Comparison of ENCODE assay signal across 9 mouse cellular contexts in the genomic region with DNA sequence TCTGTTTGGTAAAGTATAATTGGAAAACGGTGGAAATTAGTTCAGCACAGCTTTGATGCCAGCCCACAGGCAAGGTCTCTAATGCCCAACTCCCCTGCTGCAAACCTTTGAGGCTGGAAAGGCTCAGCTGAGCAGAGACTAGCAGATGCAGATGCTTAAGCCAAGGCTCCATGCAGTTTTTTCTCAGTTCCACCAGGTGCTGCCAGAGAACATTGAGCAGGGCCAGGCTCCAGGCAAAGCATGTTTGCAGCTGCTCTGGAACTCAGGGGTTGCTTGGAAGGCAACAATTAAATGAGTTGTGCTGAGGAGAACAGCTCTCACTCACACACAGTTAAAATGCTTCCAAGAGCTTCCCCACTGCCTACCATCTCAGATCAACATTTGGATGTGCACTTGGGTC.
DNase-seq lines count a peak whose midpoint lies in the region; ATAC-seq lines count a peak whose summit lies in the region.
"Had no signal": no experiment of that assay in that cellular context is flagged by ENCODE, and none has a peak within 500 bp of the region (broad histone marks: within the 10 kb centered on the region; RNA-seq: fewer than 3 reads in every experiment).

No protein-coding gene starts in this region.

- H3K4me3 ChIP-seq in hindbrain, embryonic 13.5 days = no peak overlapping the region
- no peak overlapping the region for H3K4me3 ChIP-seq in hindbrain, embryonic 11.5 days (ENCODE audit: low read depth, low read length)
- no peak overlapping the region for H3K4me3 ChIP-seq in embryonic facial prominence, embryonic 12.5 days
- no peak overlapping the region for H3K4me3 ChIP-seq in neural tube, embryonic 15.5 days (replicated peaks)

- peaks cover 24% of the 10 kb centered on the region for H3K4me1 ChIP-seq in hindbrain, embryonic 13.5 days (replicated peaks)
- no peaks in the 10 kb centered on the region for H3K4me1 ChIP-seq in hindbrain, embryonic 11.5 days (replicated peaks; ENCODE audit: control insufficient read depth, insufficient read depth, low read length)
- no peaks in the 10 kb centered on the region for H3K4me1 ChIP-seq in embryonic facial prominence, embryonic 12.5 days
- peaks cover 41% of the 10 kb centered on the region for H3K4me1 ChIP-seq in neural tube, embryonic 15.5 days

- no peak overlapping the region for H3K9ac ChIP-seq in hindbrain, embryonic 13.5 days
- no peak overlapping the region for H3K9ac ChIP-seq in hindbrain, embryonic 11.5 days (ENCODE audit: low read depth, low read length)
- H3K9ac ChIP-seq in embryonic facial prominence, embryonic 12.5 days = no peak overlapping the region
- no peak overlapping the region for H3K9ac ChIP-seq in neural tube, embryonic 15.5 days (replicated peaks)

- ATAC-seq in hindbrain, embryonic 13.5 days (ENCODE audit: low FRiP score) = no peak
- no peak for ATAC-seq in hindbrain, embryonic 11.5 days (ENCODE audit: low FRiP score)
- ATAC-seq in embryonic facial prominence, embryonic 12.5 days (ENCODE audit: insufficient number of reproducible peaks, insufficient read depth, low FRiP score, low TSS enrichment) = 0 out of 2 replicates have a peak, but pooled peaks have one; percentile 41
- ATAC-seq in neural tube, embryonic 15.5 days (ENCODE audit: low FRiP score) = peak; percentile 62; the same call in 1 of the 2 replicates
- ATAC-seq in megakaryocyte-erythroid progenitor cell, adult 5-6 weeks (replicated peaks; ENCODE audit: low FRiP score, low TSS enrichment, poor library complexity, severe bottlenecking) = no peak

- H3K4me2 ChIP-seq in hindbrain, embryonic 13.5 days = no peak overlapping the region
- H3K4me2 ChIP-seq in hindbrain, embryonic 11.5 days (replicated peaks; ENCODE audit: low read depth, low read length) = no peak overlapping the region
- H3K4me2 ChIP-seq in embryonic facial prominence, embryonic 12.5 days (replicated peaks) = no peak overlapping the region
- H3K4me2 ChIP-seq in neural tube, embryonic 15.5 days = no peak overlapping the region

- 61% methylated on average over 1 of the region's 1 CpGs for WGBS in hindbrain, embryonic 13.5 days
- WGBS in hindbrain, embryonic 11.5 days = 42% methylated on average over 1 of the region's 1 CpGs
- 35% methylated on average over 1 of the region's 1 CpGs for WGBS in embryonic facial prominence, embryonic 12.5 days
- 50% methylated on average over 1 of the region's 1 CpGs for WGBS in neural tube, embryonic 15.5 days

- no peaks in the 10 kb centered on the region for H3K36me3 ChIP-seq in hindbrain, embryonic 13.5 days
- H3K36me3 ChIP-seq in hindbrain, embryonic 11.5 days (ENCODE audit: control insufficient read depth, insufficient read depth, low read length) = no peaks in the 10 kb centered on the region
- H3K36me3 ChIP-seq in embryonic facial prominence, embryonic 12.5 days = no peaks in the 10 kb centered on the region
- no peaks in the 10 kb centered on the region for H3K36me3 ChIP-seq in neural tube, embryonic 15.5 days

- H3K27me3 ChIP-seq in hindbrain, embryonic 13.5 days = no peaks in the 10 kb centered on the region
- H3K27me3 ChIP-seq in hindbrain, embryonic 11.5 days (ENCODE audit: control insufficient read depth, insufficient read depth, low read length) = no peaks in the 10 kb centered on the region
- no peaks in the 10 kb centered on the region for H3K27me3 ChIP-seq in embryonic facial prominence, embryonic 12.5 days
- H3K27me3 ChIP-seq in neural tube, embryonic 15.5 days (replicated peaks) = no peaks in the 10 kb centered on the region

- 0 out of 2 replicates have a peak overlapping the region, but pooled peaks have one; percentile 35 for H3K27ac ChIP-seq in hindbrain, embryonic 13.5 days
- H3K27ac ChIP-seq in hindbrain, embryonic 11.5 days (ENCODE audit: low read depth, low read length) = no peak overlapping the region
- no peak overlapping the region for H3K27ac ChIP-seq in embryonic facial prominence, embryonic 12.5 days
- peak overlapping the region; percentile 58 for H3K27ac ChIP-seq in neural tube, embryonic 15.5 days (replicated peaks)
- H3K27ac ChIP-seq: macrophage had no signal

- H3K9me3 ChIP-seq in hindbrain, embryonic 13.5 days = no peaks in the 10 kb centered on the region
- H3K9me3 ChIP-seq in hindbrain, embryonic 11.5 days (ENCODE audit: control insufficient read depth, low read length) = no peaks in the 10 kb centered on the region
- no peaks in the 10 kb centered on the region for H3K9me3 ChIP-seq in embryonic facial prominence, embryonic 12.5 days
- H3K9me3 ChIP-seq in neural tube, embryonic 15.5 days (replicated peaks) = no peaks in the 10 kb centered on the region

- DNase-seq in hindbrain, embryonic 11.5 days (ENCODE audit: low spot score) = no peak
- DNase-seq in Muller cell, postnatal 12 days (ENCODE audit: inconsistent ontology term) = peak; percentile 11
- peak; percentile 18 to 41 for DNase-seq in kidney, postnatal 25 days
- no peak for DNase-seq in thymus, postnatal 25 days

Comparison
In these comparisons a context has a peak if more than half of its experiments do, and no peak if none do; other contexts are left out.
1. H3K27ac ChIP-seq: peak in hindbrain, embryonic 13.5 days (single experiment) and neural tube, embryonic 15.5 days (single experiment); none in hindbrain, embryonic 11.5 days (single experiment) and embryonic facial prominence, embryonic 12.5 days (single experiment).
2. ATAC-seq: peak in embryonic facial prominence, embryonic 12.5 days (single experiment) and neural tube, embryonic 15.5 days (single experiment); none in hindbrain, embryonic 13.5 days (single experiment), hindbrain, embryonic 11.5 days (single experiment) and megakaryocyte-erythroid progenitor cell, adult 5-6 weeks (single experiment).
3. DNase-seq: peak in Muller cell, postnatal 12 days (single experiment) and kidney, postnatal 25 days (2 of 2); none in hindbrain, embryonic 11.5 days (single experiment) and thymus, postnatal 25 days (single experiment).